Mouse (Mus musculus): ENCODE results near the gene Rgs6.

GRCm38 (mm10) chr12:83128606-83129005 is 540.5 kb downstream of the Rgs6 start:
- no peak for TF ChIP-seq CTCF (IDR thresholded peaks at IDR 0.05; ENCODE audit: low read depth, low read length)
- no peak for TF ChIP-seq EP300 (IDR thresholded peaks at IDR 0.05; ENCODE audit: insufficient read depth, low read depth, low read length)

All from ES-Bruce4 (cell line).